Mouse (Mus musculus) adrenal gland, adult (tissue): ENCODE measurements at regions not wholly inside any gene's neighbourhood (a gene's known extent, or its start where the extent isn't known, plus 50 kb on each side); places are given as distances from the start of the nearest gene placed in this dataset.

Source experiments
- DNase-seq, 2 experiments: peaks; one replicate each; pipeline ENCODE4 v3.0.0; 2022 to 2023; ENCODE audit warnings: low spot score in 1 of 2; ENCODE audit not compliant: inconsistent age in 2 of 2

DNA sequence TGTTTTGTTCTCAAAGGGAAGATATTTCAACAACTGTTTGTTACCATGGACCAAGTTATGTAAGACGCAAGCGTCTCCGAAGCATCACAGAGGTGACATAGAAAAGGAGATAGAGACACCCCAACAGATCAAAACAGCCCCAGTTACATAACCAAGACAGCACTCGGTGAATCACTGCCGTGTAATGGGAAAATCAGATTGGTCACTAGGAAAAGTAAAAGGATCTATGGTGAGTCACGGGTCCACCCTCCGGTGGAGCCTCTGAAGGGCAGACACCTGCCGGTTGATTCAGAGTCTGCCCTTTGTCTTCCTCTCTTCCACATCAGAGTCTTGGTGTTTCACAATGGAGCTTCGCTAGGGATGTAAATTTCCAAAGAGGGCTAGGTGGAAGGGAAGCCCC, 62.9 kb upstream of the Odc1 start:
- DNase-seq: peak; percentile 25 to 68

DNA sequence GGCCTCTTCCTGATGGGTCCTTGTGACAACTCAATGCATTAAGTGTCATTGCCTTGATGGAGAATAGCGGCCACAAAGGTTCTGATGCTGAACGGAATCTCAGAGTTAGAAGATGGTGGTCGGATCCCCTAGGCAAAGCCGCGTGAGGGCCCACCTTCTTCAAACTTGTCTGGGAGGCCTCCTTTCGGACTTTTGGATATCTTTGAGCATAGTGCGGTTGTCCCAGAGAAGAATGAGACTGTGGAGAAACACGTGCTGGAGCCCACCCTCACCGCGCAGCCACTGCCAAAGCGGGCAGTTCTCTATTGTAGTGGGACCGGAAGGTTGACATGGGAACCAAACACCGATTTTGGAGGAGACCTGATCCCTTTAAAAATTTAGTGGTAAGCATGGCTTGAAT, 62.4 kb upstream of the Odc1 start:
- peak in 1 of 2 experiments; percentile 8 for DNase-seq

DNA sequence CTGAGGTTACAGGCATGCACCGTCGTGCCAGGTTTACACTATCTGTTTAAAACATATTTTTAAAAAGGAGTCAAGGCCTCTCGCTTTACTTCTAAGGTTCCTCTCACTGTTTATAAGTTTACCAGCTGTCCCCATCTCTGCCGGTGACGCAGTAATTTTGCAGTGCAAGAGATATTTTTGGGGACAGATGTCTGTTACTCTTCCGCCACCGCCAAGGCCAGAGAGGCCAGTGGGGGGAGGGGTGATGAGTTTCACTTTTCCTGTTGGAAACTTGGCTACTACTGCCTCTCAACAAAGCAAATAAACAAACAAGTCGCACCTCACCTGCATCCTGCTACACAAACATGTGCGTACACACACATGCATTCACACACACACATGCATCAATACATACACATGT, 60.1 kb upstream of the Odc1 start:
- DNase-seq: peak; percentile 80 to 90

DNA sequence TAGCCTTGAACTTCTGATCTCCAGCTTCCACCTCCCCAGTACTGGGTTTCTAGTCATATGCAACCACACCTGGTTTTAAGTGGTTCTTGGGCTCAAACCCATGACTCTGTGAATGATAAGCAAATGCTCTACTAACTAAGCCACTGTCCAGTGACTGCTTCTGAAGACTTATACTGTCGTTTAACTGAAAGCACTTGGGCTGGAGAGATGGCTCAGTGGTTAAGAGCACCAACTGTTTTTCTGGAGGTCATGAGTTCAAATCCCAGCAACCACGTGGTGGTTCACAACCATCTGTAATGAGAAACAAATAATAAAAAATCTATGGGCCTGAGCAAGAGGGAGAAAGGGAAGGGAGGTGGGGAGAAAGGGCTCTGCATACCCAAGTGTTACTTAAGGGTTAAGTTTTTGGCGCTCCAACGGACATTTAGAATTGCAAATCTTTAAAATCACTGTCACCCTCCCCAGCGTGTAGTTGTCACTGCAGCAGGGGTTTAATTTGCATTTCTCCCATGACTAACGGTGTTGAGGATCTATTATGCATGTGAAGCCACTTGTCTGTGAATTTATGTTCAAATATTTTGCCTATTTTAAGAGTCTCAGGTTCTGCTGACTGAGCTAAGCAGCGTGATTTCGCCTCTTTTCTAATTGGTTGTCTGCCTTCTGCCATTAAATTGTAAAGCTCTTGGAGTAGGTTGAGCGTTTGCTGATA, 58.4 kb upstream of the Odc1 start:
- peak in 1 of 2 experiments; percentile 2 for DNase-seq

DNA sequence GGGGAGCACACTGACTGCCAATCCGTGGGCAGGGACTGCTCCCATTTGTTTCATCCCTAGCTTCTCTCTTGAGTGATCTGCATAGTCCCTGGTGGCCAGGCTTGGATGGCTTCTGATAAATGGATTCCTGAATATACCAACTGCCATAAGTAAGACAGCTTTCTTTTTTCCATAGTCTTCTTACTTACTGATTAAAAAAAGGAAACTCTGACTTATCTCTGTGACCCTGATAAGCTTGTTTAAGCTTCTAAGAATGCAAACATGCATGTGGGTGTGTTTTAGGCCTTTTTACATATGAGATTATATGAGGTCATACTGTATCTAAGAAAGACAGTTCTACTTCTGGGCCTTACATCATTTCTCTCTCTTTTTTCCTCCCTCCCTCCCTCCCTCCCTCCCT, 57.3 kb upstream of the Odc1 start:
- DNase-seq: no peak

DNA sequence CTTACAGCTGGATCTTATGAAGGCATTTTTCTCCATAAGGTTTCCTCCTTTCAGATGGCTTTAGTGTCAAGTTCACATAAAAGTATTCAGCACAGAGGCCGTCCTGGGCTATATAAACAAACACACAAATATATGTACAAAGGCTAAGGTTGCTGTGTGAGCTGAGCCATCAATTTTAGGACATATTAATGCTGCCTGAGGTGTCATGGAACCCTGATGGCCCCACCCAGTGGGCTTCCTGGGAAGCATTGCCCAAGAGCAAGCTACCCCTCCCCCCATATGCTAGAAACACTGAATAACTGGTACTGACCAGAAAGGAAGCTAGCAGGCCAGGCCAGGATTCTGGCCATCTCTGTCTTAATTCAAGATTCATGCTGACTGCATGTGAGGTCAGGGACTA, 56.4 kb upstream of the Odc1 start:
- DNase-seq: peak in 1 of 2 experiments; percentile 8

DNA sequence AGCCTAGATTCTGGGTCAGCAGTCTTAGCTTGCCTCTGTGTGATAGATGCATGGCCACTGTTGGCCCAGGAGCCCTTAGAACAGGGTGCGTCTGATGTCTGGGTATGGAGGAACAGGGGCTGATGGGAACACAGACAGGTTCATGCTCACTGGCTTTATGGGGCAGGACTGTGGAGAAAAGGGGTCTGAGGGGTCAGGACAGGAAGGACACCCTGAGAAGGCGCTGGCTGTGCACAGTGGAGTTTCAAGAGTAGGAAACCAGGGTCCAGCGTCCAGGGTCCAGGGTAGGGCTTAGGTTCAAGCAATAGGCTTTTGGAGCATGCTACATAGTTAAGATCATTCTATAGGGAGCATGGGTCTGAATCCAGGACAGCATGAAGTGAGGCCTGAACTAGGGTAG, 54.6 kb upstream of the Odc1 start:
- peak in 1 of 2 experiments; percentile 2 for DNase-seq

DNA sequence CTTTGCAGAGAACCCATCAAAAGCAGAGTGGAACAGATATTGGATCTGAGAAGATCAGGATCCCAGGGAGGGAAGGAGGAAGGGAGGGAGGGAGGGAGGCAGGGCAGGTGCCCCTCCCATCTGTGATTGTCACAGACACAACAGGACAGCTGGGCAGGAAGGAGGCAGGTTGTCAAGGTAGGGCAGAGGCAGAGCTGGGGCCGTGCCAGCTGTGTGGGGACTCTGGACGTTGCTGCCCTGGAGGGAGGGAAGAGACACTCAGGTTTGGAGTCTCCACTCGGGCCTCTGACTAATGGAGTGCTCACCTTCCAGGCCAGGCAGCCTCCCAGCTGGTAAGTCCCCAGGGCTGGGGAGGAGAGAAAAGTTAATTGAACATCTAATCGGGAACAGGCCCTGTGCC, 52.0 kb upstream of the Odc1 start:
- DNase-seq: peak in 1 of 2 experiments; percentile 20

DNA sequence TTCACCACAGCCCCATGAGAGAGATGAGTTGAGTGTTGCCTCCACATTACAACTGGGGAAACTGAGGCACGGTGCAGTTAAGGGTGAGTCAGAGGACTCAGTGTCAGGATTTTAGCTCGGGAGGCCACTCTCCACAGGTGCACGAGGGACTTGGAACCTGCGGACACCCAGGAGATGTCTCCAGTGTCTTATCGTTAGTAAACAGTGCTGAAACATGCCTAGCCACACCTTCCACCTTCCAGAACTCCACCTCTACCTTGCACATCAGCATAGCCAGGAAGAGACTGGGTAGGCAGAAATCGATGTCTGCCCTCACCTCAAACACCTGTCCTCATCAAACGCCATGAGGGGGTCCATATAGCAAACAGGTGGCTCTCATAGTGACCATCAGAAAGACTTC, 51.5 kb upstream of the Odc1 start:
- peak in 1 of 2 experiments; percentile 6 for DNase-seq

DNA sequence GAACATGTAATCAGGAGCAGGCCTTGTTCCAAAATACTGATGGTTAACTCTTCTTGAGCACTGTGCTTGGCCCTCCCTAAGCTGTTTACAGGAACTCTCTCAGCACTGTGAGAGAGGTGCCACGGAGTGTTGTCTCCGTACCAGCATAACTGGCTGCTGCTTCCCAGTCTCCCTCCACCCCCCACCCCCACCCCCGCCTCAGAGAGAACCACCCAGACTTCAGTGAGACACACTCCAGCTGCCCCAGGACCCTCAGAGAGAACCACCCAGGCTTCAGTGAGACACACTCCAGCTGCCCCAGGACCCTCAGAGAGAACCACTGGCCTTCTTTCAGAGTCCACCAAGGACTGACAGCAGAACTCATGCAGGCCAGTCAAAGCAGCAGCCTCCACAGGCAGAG, 50.8 kb upstream of the Odc1 start:
- no peak for DNase-seq
